Mouse (Mus musculus) bone marrow, adult 2 months (tissue): Measurements from ENCODE around the gene Fbxw7.

ENCODE experiments used
- CTCF ChIP-seq: fragments of 200-500 bp; IDR thresholded peaks from 2 replicates; pipeline ENCODE4 v1.5.1; 2011; ENCODE audit warnings: low read length, control low read depth; ENCODE audit not compliant: control insufficient read depth, insufficient read depth
- POLR2A ChIP-seq: fragments of 200-500 bp; IDR thresholded peaks from 2 replicates; pipeline ENCODE4 v1.6.1; 2011; ENCODE audit warnings: low read depth, mild to moderate bottlenecking, control low read depth, low read length, borderline replicate concordance; ENCODE audit not compliant: control insufficient read depth

GRCm38 (mm10) chr3:84949387-84949786 is 134.3 kb downstream of the Fbxw7 start:
- TF ChIP-seq POLR2A (no peak), CTCF (no peak)
